Mouse (Mus musculus) B cell, adult 2 months (primary cell): ENCODE data around the gene Ypel1.

Experiments used
- DNase-seq, 2 experiments: peaks; one replicate each; pipeline ENCODE4 v3.0.0; 2022

Gene Ypel1

DNA sequence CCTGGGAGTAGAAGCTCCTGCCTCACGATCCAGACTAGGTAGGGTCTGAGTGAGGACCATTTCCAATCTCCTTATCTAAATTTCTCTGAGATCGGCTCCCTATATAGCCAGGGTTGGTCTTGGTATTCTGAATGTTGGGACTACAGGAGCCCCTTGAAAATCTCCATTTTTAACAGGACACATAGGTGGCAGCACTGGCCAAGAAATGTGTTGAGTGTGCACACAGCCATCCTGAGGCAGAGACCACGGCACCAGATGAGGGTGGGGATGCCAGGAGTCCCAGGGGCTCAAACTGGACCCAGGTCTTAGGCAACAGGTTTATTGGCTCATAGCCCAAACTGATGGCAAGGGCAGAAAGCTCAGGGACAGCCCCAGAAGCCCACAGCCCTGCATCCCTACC, 18.9 kb downstream of the Ypel1 start:
- no peak for DNase-seq

DNA sequence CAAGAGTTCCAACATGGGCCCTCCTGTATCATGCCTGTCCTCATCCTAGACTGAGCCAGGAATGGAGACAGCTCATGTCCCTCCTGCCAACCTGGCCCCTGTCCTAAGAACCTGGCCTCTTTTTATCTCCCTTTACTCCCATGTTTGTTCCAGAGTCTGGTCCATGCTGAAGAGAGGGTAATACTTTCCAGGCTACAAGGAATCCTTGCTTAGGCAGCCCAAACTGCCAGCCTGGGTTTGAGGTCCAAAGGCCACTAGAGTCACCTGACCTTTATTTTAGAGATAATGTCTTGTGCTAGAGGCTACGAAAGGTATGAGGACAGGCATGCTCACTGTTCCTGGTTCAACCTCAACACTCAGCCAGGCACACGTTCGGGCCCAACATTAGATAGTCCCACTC, 27.4 kb downstream of the Ypel1 start:
- DNase-seq, result no peak

DNA sequence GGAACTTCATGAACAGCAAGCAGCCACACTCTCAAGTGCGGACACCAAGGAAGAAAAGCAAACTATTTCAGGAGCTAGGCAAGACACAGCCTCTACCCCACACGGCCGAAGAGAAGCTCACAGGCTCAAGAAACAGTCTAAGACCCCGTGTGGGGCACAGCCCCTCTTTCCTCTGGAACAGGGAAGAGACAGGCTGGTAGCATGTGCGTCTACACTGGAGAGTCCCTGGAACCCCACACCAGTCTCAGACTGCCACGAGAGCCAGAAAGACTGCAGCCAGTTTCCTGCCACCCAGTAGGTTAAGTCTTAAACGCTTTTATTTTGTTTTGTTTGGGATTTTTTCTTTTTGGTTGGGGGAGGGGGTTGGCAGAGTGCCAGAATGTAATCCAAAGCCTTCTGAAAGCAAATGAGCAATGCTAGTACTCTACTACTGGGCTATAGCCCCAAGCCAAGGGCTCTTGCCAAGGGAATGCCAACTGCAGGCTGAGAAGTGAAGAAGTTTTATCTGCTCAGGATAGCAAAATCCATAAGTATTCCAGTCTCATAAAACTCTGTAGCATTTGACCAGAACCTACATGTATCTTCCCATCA, 33.2 kb downstream of the Ypel1 start:
- DNase-seq, result no peak

DNA sequence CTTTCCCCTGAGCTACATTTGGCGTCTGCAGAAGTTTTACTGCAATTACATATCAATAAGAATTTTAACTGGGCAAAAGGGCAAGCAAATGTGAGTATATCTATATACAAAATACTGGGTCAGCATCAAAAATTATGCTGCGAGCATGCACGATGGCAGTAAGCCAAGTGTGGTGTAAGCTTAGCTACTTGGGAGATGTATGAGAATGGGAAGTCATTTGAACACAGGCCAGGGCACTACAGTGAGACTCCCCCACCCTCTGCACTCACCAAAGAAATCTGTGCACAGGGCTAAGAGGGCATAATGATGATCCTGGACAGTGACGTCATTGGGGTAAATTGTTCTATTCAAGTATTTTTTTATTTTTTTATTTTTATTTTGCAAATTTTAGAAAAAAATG, 35.1 kb downstream of the Ypel1 start:
- DNase-seq, result no peak

DNA sequence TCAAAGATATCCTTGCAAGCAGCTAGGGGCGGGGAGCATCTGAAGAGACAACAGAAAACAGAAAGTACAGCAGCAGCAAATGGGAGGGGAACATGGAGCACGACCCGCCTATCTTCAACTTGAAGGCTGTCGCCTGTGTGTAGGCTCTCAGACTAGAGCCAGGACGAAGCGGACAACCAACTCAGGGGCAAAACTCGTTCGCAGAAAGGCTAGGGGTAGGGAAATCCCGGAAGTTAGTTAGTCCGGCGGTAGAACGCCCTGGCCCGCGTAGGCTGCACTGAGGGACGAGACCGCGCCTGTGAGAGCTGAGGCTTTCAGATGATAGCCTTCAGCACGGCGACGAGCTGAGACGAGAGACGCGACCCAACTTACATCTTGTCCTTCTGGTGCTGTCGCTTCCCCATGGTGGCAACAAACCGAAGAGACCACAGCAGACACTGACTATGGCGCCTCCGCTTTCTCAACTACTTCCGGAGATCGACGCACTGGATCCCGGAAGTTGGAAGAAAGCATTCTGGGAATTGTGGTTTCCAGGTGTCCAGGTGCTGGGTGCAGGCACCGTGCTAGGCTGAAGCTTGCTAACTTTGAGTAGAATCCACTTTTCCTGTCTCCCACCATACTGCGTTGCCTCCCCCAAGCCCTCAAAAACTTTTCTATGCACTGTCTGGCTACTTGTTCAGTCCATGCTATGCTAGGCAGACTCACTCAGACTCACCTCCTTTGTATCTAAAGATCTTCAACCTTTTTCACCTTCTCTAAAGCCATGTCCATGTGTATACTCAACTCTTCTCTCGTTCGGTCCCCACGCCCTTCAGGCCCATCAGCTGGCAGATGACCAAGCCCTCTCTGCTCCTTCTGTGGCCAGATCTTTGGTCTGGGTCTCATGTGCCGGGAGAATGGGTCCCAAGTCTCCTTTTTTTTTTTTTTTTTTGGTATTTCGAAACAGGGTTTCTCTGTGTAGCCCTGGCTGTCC, 41.6 kb downstream of the Ypel1 start, which contains the start of gene Ppil2:
Gene Ppil2 (minus strand): TSS at position 487 of the 973 bp plus-strand sequence.
- peak; percentile 70 to 74 for DNase-seq

DNA sequence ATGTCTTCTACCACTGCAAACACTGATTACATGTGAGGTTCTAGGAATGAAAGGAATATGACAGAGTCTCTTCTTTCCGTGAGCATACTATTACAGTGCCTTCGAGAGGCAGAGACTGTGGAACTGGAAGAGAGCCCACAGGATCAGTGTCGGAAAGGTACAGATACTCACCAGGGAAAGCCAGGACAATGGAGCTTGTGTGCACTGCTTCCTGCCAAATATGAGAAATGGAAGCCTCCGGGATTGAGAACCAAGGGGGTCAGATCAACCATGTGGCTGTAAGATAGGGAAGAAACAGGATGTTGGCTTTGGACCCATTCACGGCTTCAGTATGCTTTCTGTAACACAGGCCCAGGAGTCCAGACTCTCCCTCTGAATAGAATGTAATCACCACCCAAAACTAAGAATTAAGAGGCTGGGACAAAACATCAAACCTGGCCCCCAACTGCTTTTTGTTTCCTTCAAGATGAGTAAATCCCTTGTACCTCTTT, 47.9 kb downstream of the Ypel1 start:
- no peak for DNase-seq

DNA sequence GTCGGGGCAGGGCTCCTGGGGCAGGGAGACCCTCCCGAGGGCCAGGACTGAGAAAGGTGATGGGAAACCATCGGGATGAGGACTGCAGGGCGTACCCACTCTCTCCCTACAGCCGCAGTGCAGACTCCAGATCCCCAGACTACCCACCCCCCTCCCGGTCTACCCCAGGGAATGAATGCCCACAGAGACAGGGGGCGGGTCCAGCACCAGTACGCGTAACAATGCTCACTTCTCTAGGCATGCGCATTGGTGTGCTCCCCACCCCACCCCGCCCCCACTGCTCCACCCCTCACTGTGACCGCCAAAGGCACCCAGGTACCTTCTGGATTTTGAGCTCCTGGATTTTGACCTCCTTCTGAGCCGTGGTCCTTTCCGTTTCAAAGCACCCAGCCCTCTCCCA, 52.1 kb downstream of the Ypel1 start:
- DNase-seq, result no peak

DNA sequence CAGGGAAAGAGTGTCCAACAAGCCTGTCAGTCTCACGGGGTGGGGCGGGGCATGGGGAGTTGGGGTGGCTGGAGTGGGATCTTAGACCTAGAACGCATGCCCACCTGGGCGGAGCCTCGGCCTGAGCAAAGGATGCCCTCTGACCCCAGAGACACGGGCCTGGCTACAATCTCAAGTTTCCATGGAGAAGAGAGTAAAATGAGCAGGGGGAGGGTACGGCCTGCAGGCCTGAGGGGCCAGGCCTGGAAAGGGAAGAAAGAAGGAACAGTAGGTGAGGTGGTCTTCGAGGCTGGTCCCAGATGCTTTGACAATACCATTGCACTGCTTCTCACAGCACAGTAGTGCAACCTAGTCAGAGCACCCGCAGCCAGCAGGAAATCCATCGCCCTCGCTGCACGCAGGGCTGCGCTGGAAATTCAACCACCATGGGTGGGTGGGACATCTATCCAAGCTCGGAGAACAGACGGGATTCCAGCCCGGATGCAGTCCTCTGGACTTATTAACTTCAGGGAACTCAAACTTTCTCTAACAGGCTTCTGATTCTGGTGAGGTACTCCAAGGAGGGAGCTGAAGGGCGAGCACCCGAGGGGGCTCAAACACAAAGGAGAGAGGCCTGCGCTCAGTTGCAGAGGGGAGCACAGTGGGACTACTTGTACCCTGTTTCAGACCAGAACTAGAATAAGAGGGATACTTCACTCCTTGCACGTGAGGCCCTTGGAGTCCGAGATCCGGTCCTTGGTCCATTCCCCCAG, 54.8 kb downstream of the Ypel1 start:
- peak in 1 of 2 experiments; percentile 12 for DNase-seq

DNA sequence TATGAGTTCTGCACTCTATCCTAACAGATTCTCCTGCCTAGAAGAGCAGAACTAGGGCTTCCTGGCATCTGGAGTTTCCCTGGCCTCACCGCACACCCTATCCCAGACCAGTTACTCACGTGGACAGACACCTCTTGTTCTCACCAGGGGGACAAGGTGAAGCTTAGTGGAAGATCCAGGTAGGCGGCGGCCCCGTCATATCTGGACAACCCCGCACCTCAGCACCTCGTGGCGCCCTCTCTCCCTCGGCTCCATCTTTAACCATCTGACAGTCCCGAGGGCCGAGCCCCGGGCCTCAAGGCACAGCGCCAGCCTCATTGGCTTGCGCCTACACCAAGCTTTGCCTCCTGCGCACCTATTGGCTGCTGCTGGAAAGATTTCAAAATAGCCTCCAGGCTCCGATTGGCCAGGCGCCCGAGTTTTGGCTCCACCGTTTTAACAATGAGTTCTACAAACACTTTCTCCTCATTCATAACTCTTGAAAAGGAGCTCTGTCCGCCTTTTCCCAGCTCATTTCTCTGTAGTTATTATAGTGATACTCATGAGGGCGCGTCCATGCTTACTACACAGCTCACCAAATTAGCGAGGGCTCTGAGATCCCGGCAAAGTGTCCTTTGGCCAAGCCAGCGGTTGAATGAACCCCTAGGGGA, 55.5 kb downstream of the Ypel1 start, which contains the start of gene 2610318N02Rik:
Gene 2610318N02Rik (minus strand): TSS at position 297 of the 650 bp plus-strand sequence.
- peak; percentile 69 to 72 for DNase-seq

DNA sequence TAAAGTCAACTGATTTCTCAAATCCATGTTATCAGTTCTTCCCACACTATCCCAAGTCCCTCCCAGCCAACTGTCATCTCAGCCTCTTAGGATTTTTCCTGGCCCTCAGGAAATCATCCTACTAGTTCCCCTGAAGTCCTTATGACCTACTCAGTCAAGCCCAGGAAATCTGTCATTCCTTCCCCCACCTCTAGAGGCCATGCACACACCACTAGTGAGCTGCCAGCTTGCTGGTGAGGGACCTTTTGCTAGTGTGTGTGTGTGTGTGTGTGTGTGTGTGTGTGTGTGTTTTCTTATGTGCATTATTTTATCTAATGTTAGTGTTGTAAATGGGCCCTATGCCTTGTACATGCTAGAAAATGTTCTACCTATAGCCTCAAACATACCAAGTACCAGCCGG, 57.8 kb downstream of the Ypel1 start:
- DNase-seq, result peak; percentile 70 to 72

DNA sequence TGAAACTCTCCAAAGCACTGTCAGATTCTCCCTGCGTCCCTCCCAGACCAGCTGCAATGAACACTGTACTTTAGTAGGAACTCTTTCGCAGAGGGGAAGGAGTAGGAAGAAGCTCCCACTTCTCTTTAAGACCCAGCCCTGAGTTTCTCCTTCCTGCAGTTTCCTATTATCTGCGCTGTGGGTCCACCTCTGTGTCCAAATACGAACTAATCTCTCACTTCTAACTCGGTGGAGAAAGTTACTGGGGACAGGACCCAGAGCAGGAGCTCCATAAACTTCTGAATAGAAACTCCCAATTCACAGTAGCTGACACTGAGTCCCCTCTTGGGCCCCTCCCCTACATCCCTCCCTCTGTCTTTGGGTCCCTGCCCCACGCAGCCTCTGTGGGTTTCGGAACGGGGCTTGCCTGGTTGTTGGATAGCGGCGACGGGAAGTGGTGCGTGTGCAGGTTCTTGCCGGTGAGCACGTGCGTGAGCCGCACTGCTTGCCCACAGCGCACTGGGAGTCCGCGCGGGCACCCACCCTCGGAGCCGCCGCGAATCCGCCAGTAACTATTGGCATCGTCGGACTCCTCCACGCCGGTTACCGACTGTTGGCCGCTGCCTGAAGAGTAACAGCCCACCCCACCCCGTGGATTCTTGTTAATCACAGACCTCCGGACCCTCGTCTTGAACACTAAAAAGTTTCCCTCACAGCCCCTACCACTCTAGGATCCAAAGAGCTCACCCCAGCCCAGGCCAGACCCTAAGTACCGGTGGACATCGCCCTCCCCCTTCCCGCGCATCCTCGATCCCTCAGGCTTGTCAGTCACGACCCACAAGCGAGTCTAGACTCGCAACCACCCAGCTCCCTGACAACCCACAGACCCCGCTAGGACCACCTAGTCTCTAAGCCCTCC, 61.9 kb downstream of the Ypel1 start:
- DNase-seq, result peak; percentile 39 to 44

DNA sequence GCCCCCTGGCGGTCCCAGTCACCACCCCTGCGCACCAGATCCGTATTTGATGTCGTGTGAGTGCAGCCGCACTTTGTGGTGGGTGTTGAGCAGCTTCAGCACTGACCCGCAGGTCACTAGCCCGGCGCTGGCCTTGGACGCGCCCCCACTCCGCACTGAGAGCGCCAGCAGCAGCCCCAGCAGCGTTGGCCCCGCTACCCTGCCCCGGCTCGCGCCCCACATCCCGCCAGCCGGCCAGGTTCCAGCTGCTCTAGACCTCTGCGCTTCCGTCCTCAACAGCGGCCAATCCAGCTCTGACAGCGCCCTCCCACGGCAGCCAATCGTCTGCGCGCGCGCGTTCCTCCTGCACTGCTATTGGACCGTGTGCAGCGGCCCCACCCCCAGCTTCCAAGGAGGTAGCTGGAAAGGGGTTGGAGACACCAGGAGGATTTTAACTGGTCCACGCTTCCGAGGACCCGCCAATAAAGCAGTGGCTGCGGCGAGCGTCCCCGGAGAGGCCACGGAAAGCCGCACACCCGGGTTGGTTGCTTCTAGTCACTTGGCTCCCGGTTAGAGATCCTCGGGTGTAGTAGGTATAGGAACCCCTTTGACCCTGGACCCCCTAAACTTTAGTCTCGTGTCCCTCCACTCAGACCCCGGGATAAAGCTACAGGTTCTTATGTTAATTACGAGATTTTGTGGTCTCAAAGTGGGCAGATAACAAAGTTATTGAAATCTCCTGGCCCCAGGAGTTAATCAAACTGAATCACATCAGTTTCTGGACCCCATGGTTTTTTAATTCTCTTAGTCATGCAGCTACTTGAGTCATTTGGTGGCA, 62.8 kb downstream of the Ypel1 start, which contains the start of gene Sdf2l1:
Gene Sdf2l1 (minus strand): TSS at position 295 of the 817 bp plus-strand sequence.
- DNase-seq, result peak; percentile 94 to 95

DNA sequence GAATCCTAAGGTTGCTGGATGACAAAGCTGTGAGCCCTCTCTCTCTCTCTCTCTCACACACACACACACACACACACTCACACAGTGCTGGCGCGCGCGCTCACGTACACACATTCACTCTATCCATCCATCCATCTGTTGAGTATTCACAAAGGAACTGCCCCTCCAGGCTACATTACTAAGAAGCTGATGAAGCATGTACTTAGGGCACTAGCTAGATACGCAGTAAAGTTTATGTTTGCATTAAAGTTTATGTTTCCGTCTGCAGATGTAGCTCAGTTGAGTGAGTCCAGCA, 63.4 kb downstream of the Ypel1 start:
- no peak for DNase-seq
